ENCODE assay signal across 8 mouse cellular contexts in genomic region chr7:92874761-92875408, GRCm38 (mm10). TPM values are rescaled to one million over a fixed set of nuclear protein-coding genes. Genes with fewer than 3 reads are reported as not detected.
DNase-seq lines count a peak whose midpoint lies in the region; ATAC-seq lines count a peak whose summit lies in the region.

No protein-coding gene starts in this region.

- peak; percentile 90 for DNase-seq in adipocyte (ENCODE audit: low spot score)
- DNase-seq in embryo, embryonic 10 days (ENCODE audit: low spot score), result peak; percentile 97
- peak; percentile 72 for DNase-seq in gastrocnemius, postnatal 10 days
- DNase-seq in left cerebral cortex, postnatal 10 days (ENCODE audit: extremely low spot score in 1 of 2, low spot score in 2 of 2), result peak; percentile 84 to 93
- peak; percentile 89 for DNase-seq in right cerebral cortex, postnatal 25 days
- peak; percentile 78 to 85 for DNase-seq in urinary bladder, postnatal 4 days (ENCODE audit: low spot score in 2 of 2)

- peak; percentile 82 for ATAC-seq in inflammation-experienced regulatory T-cells, adult 6 months
- ATAC-seq in megakaryocyte-erythroid progenitor cell, adult 5-6 weeks (replicated peaks; ENCODE audit: low FRiP score, low TSS enrichment, poor library complexity, severe bottlenecking), result peak; percentile 83

- intact Hi-C loops in left cerebral cortex, postnatal 10 days (cut with DNase I), result loop anchor here (1.0 to 5.0 kb wide), 4 partner anchors 87 to 243 kb away; partner anchors contain the start of gene Pcf11

RNA-seq across cellular contexts. Expression of gene Prcp, which starts 0.6 kb away (rescaled TPM):
- total RNA-seq in gastrocnemius, postnatal 10 days (2021), result 10 to 100 TPM; 22.4 to 30.9 TPM
- polyA plus RNA-seq in inflammation-experienced regulatory T-cells, adult 6 months (2017; shearing (Covaris generic)), result 10 to 100 TPM; 17.7 to 28.8 (median 26.7) TPM
- 10 to 100 TPM; 13.9 TPM for total RNA-seq in left cerebral cortex, postnatal 10 days (2021)
- 66.5 and 85.8 TPM in 2 replicates for total RNA-seq in megakaryocyte-erythroid progenitor cell, adult 5-6 weeks (2014; fragmentation: Nextera tagmentation)
- 44.4 and 50.3 TPM in 2 replicates for total RNA-seq in megakaryocyte-erythroid progenitor cell, adult 5-6 weeks (2017)

RNA-seq across cellular contexts. Expression of gene Ddias, which starts 0.8 kb away (rescaled TPM):
- 1 to 10 TPM in 1 of 2 experiments, under 1 TPM in 1; 0.82 to 1.4 TPM for total RNA-seq in gastrocnemius, postnatal 10 days (2021)
- polyA plus RNA-seq in inflammation-experienced regulatory T-cells, adult 6 months (2017; shearing (Covaris generic)), result 10 to 100 TPM in 1 of 3 experiments, 1 to 10 TPM in 2; 2.2 to 14.0 (median 4.4) TPM
- 1 to 10 TPM; 1.5 to 2.3 TPM for total RNA-seq in left cerebral cortex, postnatal 10 days (2021)
- 22.1 and 22.7 TPM in 2 replicates for total RNA-seq in megakaryocyte-erythroid progenitor cell, adult 5-6 weeks (2014; fragmentation: Nextera tagmentation)
- total RNA-seq in megakaryocyte-erythroid progenitor cell, adult 5-6 weeks (2017), result 25.2 and 25.9 TPM in 2 replicates

Comparison
In these comparisons a context has a peak if more than half of its experiments do, and no peak if none do; other contexts are left out.
1. Peak in every context shown above with its lines: DNase-seq and ATAC-seq.
2. RNA of gene Ddias, which starts 0.8 kb away (total RNA-seq): 22.1 to 25.9 TPM in megakaryocyte-erythroid progenitor cell, adult 5-6 weeks; 1.5 to 2.3 TPM in left cerebral cortex, postnatal 10 days and 0.82 to 1.4 TPM in gastrocnemius, postnatal 10 days; every median in the first group is over 4 times any median in the second.